Mouse (Mus musculus) cerebellum, adult 9-10 months (tissue): ENCODE data around the gene Robo3.

Experiments
- DNase-seq: peaks from one replicate; pipeline ENCODE4 v3.0.0; 2022

Robo3 gene

GRCm38 (mm10) chr9:37367301-37368080, 65.6 kb downstream of the Robo3 start, which contains the start of gene Hepacam:
TSS of gene Hepacam (plus strand) at chr9:37367351.
- peak; percentile 31 for DNase-seq

- DNase-seq: no peak
These were observed 67.3 kb downstream of the Robo3 start for GRCm38 (mm10) chr9:37365706-37366105.
